8 mouse cellular contexts compared by ENCODE assay signal in the genomic region with DNA sequence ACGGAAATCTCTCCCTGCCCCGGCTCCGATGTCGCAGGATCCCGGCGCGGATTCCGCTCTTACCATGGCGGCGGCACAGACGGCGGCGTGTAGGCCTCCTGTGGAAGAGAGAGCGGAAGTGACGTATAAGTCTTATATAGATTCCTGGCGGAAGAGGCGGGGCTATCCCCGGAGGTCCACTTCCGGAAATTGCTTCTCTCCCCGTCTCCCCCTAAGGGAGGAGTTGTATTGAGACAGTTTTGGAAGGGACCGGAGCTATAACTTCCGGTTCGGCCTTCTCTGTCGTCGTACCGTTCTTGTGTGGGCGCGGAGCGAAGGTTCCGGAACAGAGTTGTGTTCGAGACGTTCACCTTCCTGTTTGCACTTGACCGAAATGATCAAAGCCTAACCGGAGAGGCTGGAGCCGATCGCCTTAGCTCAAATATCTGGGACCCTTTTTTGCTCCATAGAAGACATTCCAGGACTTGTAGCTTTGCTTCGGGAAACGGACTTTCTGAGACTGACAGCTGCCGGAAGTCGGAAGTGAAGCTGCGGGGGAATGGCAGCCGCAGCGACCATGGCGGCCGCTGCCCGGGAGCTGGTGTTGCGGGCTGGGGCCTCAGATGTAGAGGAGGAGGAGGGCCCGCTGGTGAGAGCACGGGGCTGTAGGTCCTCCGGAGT. TPM values are rescaled to one million over a fixed set of nuclear protein-coding genes. Genes with fewer than 3 reads are reported as not detected.
DNase-seq lines count a peak whose midpoint lies in the region; ATAC-seq and TF ChIP-seq lines count a peak whose summit lies in the region.

A gene (plus strand): TSS at position 258 of the 660 bp plus-strand sequence.
A gene (minus strand): TSS at position 447 of the 660 bp plus-strand sequence.

- peaks cover 74% of the 10 kb centered on the region for H3K36me3 ChIP-seq in E14TG2a.4 (ENCODE audit: insufficient read depth, low read length)
- peaks cover 56% of the 10 kb centered on the region for H3K36me3 ChIP-seq in forebrain, embryonic 12.5 days (replicated peaks)
- H3K36me3 ChIP-seq in heart, postnatal 0 days (replicated peaks; ENCODE audit: control insufficient read depth, insufficient read depth, low read length): peaks cover 41% of the 10 kb centered on the region
- H3K36me3 ChIP-seq in liver, embryonic 16.5 days (ENCODE audit: control insufficient read depth, insufficient read depth): peaks cover 18% of the 10 kb centered on the region
- peaks cover 59% of the 10 kb centered on the region for H3K36me3 ChIP-seq in neural tube, embryonic 13.5 days
- H3K36me3 ChIP-seq in testis, adult 2 months (ENCODE audit: control insufficient read depth, insufficient read depth, low read length): no peaks in the 10 kb centered on the region; the same call in none of the 2 replicates

- peak within 1 kb of the TSS; percentile 84 for H3K9ac ChIP-seq in forebrain, embryonic 12.5 days
- peak within 1 kb of the TSS; percentile 98 for H3K9ac ChIP-seq in heart, postnatal 0 days (replicated peaks; ENCODE audit: low read depth, low read length)
- peak within 1 kb of the TSS; percentile 91 for H3K9ac ChIP-seq in liver, embryonic 16.5 days (ENCODE audit: low read depth, low read length)
- peak within 1 kb of the TSS; percentile 99 for H3K9ac ChIP-seq in neural tube, embryonic 13.5 days

- peak within 1 kb of the TSS; percentile 98 for H3K4me2 ChIP-seq in forebrain, embryonic 12.5 days
- peak within 1 kb of the TSS; percentile 94 for H3K4me2 ChIP-seq in heart, postnatal 0 days (ENCODE audit: low read depth, low read length)
- H3K4me2 ChIP-seq in liver, embryonic 16.5 days (ENCODE audit: low read depth, low read length): peak within 1 kb of the TSS; percentile 88
- H3K4me2 ChIP-seq in neural tube, embryonic 13.5 days: peak within 1 kb of the TSS; percentile 97

- DNase-seq in c-Kit-positive CD71-positive TER-119-positive erythroid progenitor cells, embryonic 14.5 days (ENCODE audit: low spot score): peak; percentile 96
- peak; percentile 98 for DNase-seq in heart, postnatal 0 days (ENCODE audit: low spot score)
- peak; percentile 92 to 95 for DNase-seq in kidney, postnatal 4 days

- peaks cover 48% of the 10 kb centered on the region for H3K4me1 ChIP-seq in E14TG2a.4 (replicated peaks; ENCODE audit: low read depth, low read length)
- peaks cover 48% of the 10 kb centered on the region for H3K4me1 ChIP-seq in forebrain, embryonic 12.5 days
- peaks cover 29% of the 10 kb centered on the region for H3K4me1 ChIP-seq in heart, postnatal 0 days (ENCODE audit: control insufficient read depth, insufficient read depth)
- peaks cover 45% of the 10 kb centered on the region for H3K4me1 ChIP-seq in liver, embryonic 16.5 days (ENCODE audit: control insufficient read depth, low read depth, low read length)
- H3K4me1 ChIP-seq in neural tube, embryonic 13.5 days (replicated peaks): peaks cover 62% of the 10 kb centered on the region
- H3K4me1 ChIP-seq in testis, adult 2 months (ENCODE audit: control insufficient read depth, insufficient read depth, low read length): peaks cover 17% of the 10 kb centered on the region

- peak; percentile 90 for ATAC-seq in forebrain, embryonic 12.5 days (ENCODE audit: low FRiP score)
- peak; percentile 90 for ATAC-seq in heart, postnatal 0 days (ENCODE audit: insufficient read depth, low read depth)
- peak; percentile 89 for ATAC-seq in liver, embryonic 16.5 days (ENCODE audit: low read depth)
- ATAC-seq in neural tube, embryonic 13.5 days (ENCODE audit: low read depth): peak; percentile 87

- WGBS in forebrain, embryonic 12.5 days: under 1% methylated on average over 50 of the region's 50 CpGs
- WGBS in heart, postnatal 0 days: under 1% methylated on average over 50 of the region's 50 CpGs
- WGBS in liver, embryonic 16.5 days (ENCODE audit: insufficient replicate concordance): under 1% methylated on average over 50 of the region's 50 CpGs
- WGBS in neural tube, embryonic 13.5 days: under 1% methylated on average over 50 of the region's 50 CpGs

- H3K27me3 ChIP-seq in E14TG2a.4 (ENCODE audit: insufficient read depth, low read length): no peaks in the 10 kb centered on the region
- H3K27me3 ChIP-seq in forebrain, embryonic 12.5 days: no peaks in the 10 kb centered on the region
- H3K27me3 ChIP-seq in heart, postnatal 0 days (ENCODE audit: control insufficient read depth, insufficient read depth, low read length): no peaks in the 10 kb centered on the region
- H3K27me3 ChIP-seq in liver, embryonic 16.5 days (ENCODE audit: control insufficient read depth, insufficient read depth, low read depth, low read length): no peaks in the 10 kb centered on the region
- H3K27me3 ChIP-seq in neural tube, embryonic 13.5 days: no peaks in the 10 kb centered on the region
- H3K27me3 ChIP-seq in testis, adult 2 months (ENCODE audit: control insufficient read depth, insufficient read depth, low read length): no peaks in the 10 kb centered on the region

- H3K9me3 ChIP-seq in E14TG2a.4 (ENCODE audit: low read length): no peaks in the 10 kb centered on the region
- H3K9me3 ChIP-seq in forebrain, embryonic 12.5 days: no peaks in the 10 kb centered on the region
- H3K9me3 ChIP-seq in heart, postnatal 0 days (replicated peaks; ENCODE audit: control insufficient read depth, low read length): no peaks in the 10 kb centered on the region
- H3K9me3 ChIP-seq in liver, embryonic 16.5 days (replicated peaks; ENCODE audit: control insufficient read depth, low read length): no peaks in the 10 kb centered on the region
- H3K9me3 ChIP-seq in neural tube, embryonic 13.5 days: no peaks in the 10 kb centered on the region

- TF ChIP-seq POLR2A in testis, adult 2 months (IDR thresholded peaks at IDR 0.05; ENCODE audit: control insufficient read depth, low read depth, low read length): peak; percentile 97

- TF ChIP-seq EP300 in heart, postnatal 0 days (IDR thresholded peaks at IDR 0.05; ENCODE audit: low read depth): peak; percentile 88

- peak within 1 kb of the TSS; percentile 95 for H3K4me3 ChIP-seq in E14TG2a.4 (replicated peaks; ENCODE audit: low read length)
- H3K4me3 ChIP-seq in forebrain, embryonic 12.5 days (replicated peaks): peak within 1 kb of the TSS; percentile 65
- peak within 1 kb of the TSS; percentile 87 for H3K4me3 ChIP-seq in heart, postnatal 0 days (ENCODE audit: low read depth, low read length)
- H3K4me3 ChIP-seq in liver, embryonic 16.5 days (ENCODE audit: low read depth, low read length): peak within 1 kb of the TSS; percentile 88
- peak within 1 kb of the TSS; percentile 96 for H3K4me3 ChIP-seq in neural tube, embryonic 13.5 days
- peak within 1 kb of the TSS; percentile 99 for H3K4me3 ChIP-seq in testis, adult 2 months (ENCODE audit: control insufficient read depth, low read depth, low read length)

- no peak for TF ChIP-seq CTCF in E14TG2a.4 (conservative IDR thresholded peaks at IDR 0.05; ENCODE audit: low read length)
- peak; percentile 24; the same call in 1 of the 2 replicates for TF ChIP-seq CTCF in heart, postnatal 0 days (IDR thresholded peaks at IDR 0.05; ENCODE audit: low read depth)
- TF ChIP-seq CTCF in testis, adult 2 months (IDR thresholded peaks at IDR 0.05; ENCODE audit: control insufficient read depth, insufficient read depth, insufficient replicate concordance, low read depth, low read length): no peak

- peak within 1 kb of the TSS; percentile 89 for H3K27ac ChIP-seq in forebrain, embryonic 12.5 days
- peak within 1 kb of the TSS; percentile 94 for H3K27ac ChIP-seq in heart, postnatal 0 days (ENCODE audit: low read depth)
- peak within 1 kb of the TSS; percentile 96 for H3K27ac ChIP-seq in liver, embryonic 16.5 days (ENCODE audit: low read length)
- H3K27ac ChIP-seq in neural tube, embryonic 13.5 days (replicated peaks): peak within 1 kb of the TSS; percentile 93
- H3K27ac ChIP-seq in testis, adult 2 months (ENCODE audit: control insufficient read depth, insufficient read depth, low read depth, low read length): peak within 1 kb of the TSS; percentile 95

RNA-seq across cellular contexts. Expression of the first gene that starts in this region (rescaled TPM):
- 58.4 and 63.5 TPM in 2 replicates for polyA plus RNA-seq in forebrain, embryonic 12.5 days (2016; fragmentation: Nextera tagmentation; extraction: Ambion mirVana)
- total RNA-seq in heart, postnatal 0 days (2014; rRNA removed; ENCODE audit: low replicate concordance): 28.2 and 31.8 TPM in 2 replicates
- polyA plus RNA-seq in heart, postnatal 0 days (2015; fragmentation: Nextera tagmentation; extraction: Ambion mirVana): 27.8 TPM in 2 replicates
- polyA plus RNA-seq in liver, embryonic 16.5 days (2015; fragmentation: Nextera tagmentation; extraction: Ambion mirVana): 21.3 and 21.9 TPM in 2 replicates
- 63.5 and 67.5 TPM in 2 replicates for polyA plus RNA-seq in neural tube, embryonic 13.5 days (2015; fragmentation: Nextera tagmentation; extraction: Ambion mirVana)
- polyA plus RNA-seq in testis, adult 2 months (2012; rRNA removed): 45.7 and 48.5 TPM in 2 replicates

RNA-seq across cellular contexts. Expression of the second gene that starts in this region (rescaled TPM):
- 934 and 1,034 TPM in 2 replicates for polyA plus RNA-seq in forebrain, embryonic 12.5 days (2016; fragmentation: Nextera tagmentation; extraction: Ambion mirVana)
- total RNA-seq in heart, postnatal 0 days (2014; rRNA removed; ENCODE audit: low replicate concordance): 1,548 and 1,735 TPM in 2 replicates
- 845 and 880 TPM in 2 replicates for polyA plus RNA-seq in heart, postnatal 0 days (2015; fragmentation: Nextera tagmentation; extraction: Ambion mirVana)
- 904 and 1,002 TPM in 2 replicates for polyA plus RNA-seq in liver, embryonic 16.5 days (2015; fragmentation: Nextera tagmentation; extraction: Ambion mirVana)
- polyA plus RNA-seq in neural tube, embryonic 13.5 days (2015; fragmentation: Nextera tagmentation; extraction: Ambion mirVana): 912 and 939 TPM in 2 replicates
- polyA plus RNA-seq in testis, adult 2 months (2012; rRNA removed): 212 and 239 TPM in 2 replicates

Comparison
In these comparisons a context has a peak if more than half of its experiments do, and no peak if none do; other contexts are left out.
1. Peak in every context shown above with its lines: DNase-seq, ATAC-seq, H3K4me3 ChIP-seq and H3K27ac ChIP-seq.